Mouse (Mus musculus) ovary, postnatal 14 days (tissue): Measurements from ENCODE around the gene Sh2d3c.

Experiments used
- DNase-seq: peaks from one replicate; pipeline ENCODE4 v3.0.0; 2022; ENCODE audit warnings: low spot score

Sh2d3c gene

GRCm38 (mm10) chr2:32720681-32721229 lies at the start of gene Sh2d3c:
TSS of gene Sh2d3c (plus strand) at chr2:32721055.
- DNase-seq: no peak

DNA sequence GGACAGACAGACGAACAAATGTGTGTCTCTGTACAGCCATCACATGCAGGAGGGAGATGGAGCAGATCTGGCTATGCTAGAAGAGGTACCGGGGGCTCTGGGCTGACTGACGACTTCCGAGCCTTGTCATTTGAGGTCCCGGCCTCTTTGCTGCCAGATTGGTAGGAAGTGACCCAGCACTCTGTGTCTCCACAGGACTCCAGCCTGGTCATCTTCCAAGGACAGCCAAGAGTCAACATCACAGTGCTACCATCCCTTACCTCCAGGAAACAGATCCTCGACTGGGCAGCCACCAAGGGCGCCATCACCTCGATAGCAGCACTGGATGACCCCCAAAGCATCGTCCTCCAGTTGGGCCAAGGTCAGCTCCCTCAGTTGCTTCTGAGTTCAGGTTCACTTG lies 49.7 kb upstream of the Sh2d3c start:
- no peak for DNase-seq

- DNase-seq: no peak
These were observed 48.8 kb upstream of the Sh2d3c start for GRCm38 (mm10) chr2:32671907-32672595.

DNA sequence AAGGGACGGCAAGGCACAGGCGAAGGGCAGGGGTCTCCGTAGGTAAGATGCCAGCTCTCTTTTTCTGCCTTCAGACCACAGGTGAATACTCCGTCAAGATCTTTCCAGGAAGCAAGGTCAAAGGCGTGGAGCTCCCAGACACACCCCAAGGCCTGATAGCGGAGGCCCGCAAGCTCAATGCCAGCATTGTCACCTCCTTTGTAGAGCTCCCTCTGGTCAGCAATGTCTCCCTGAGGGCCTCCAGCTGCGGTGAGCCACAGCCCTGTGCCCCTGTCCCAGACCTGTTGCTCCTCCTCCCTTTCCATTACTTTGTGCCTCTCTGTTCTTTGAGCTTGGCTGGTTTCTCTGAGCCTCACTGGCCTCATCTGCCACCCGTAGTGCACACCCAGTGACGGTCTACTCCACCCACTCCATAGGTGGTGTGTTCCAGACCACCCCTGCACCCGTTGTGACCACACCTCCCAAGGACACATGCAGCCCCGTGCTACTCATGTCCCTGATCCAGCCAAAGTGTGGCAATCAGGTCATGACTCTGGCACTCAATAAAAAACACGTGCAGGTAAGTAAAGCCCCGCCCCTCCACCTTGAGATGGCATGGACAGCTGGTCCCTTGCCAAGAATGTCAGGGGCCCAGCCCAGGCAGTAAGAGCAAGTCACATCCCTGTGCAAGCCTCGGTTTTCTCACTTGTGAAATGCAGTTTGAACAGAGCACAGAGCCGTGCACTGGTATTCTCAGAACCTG lies 47.5 kb upstream of the Sh2d3c start:
- no peak for DNase-seq

DNA sequence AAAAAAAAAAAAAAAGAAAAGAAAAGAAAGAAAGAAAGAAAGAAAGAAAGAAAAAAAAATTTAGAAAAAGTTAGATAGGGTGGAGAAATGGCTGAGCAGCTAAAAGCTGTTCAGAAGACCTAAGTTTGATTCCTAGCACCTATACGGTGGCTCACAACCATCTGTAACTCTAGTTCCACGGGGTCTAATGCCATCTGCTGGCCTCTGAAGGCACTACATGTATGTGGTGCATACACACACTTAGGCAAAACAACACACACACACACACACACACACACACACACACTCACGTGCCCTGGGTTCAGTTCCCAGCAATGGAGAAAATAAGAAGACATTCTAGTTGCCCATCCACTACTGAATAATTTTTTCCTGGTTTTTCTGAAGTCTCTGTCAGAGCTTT lies 44.0 kb upstream of the Sh2d3c start:
- no peak for DNase-seq

DNA sequence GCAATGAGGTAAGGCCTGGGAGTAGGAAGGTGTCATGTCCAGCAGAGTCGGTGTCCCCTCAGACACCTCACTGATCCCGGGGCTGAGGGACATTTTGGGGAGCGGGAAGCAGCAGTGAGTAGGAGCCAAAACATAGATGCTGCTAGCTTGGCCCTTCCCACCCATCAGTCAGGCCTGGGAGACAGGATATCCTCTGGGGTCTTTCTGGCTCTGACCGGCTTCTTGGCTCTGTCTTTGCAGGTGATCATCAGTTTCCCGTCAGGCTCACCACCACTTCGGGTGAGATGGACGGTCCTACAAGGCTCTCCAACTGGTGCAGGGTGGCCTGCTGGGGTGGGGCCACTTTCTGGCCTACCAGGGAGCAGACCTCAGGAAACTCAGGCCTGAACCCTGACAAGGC lies 43.2 kb upstream of the Sh2d3c start:
- DNase-seq: no peak

DNA sequence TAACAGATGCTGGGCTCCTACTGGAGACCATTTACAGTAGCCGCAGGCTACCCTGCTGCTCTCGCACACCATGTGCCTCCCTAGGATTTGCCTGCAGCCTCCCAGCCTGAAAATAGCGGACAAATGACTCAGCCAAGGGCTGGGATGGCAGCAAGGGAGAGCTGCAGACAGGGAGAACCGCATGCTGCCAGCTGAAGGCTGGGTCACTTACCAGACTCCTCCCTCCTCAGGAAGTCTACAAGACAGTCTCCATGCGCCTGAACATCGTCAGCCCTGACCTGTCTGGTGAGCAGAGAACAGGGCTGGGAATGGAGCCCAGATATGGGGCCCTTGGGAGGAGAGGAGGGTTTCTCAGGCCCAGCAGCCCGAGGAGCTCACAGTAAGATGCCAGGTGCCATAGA lies 40.8 kb upstream of the Sh2d3c start:
- DNase-seq: no peak

GRCm38 (mm10) chr2:32680961-32681650 lies 39.7 kb upstream of the Sh2d3c start:
- no peak for DNase-seq

DNA sequence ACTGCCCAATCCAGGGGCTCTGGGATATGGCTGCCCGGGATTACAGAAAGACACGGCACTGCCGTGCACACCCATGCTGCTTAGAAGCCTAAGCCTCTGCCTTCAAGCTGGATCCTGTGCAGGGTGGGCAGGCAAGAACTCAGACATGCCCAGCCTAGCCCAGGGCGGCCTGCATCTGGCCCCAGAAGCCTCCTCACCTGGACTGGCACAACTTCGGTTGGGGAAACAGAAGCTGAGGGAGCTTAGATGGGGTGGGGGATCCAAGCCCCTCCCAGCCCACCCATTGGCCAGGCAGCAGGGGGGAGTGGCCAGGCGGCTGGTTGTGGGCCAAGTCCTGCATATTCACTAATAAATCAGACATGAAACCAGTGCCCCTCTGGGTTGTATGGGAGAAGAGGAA lies 39.1 kb upstream of the Sh2d3c start:
- no peak for DNase-seq

DNA sequence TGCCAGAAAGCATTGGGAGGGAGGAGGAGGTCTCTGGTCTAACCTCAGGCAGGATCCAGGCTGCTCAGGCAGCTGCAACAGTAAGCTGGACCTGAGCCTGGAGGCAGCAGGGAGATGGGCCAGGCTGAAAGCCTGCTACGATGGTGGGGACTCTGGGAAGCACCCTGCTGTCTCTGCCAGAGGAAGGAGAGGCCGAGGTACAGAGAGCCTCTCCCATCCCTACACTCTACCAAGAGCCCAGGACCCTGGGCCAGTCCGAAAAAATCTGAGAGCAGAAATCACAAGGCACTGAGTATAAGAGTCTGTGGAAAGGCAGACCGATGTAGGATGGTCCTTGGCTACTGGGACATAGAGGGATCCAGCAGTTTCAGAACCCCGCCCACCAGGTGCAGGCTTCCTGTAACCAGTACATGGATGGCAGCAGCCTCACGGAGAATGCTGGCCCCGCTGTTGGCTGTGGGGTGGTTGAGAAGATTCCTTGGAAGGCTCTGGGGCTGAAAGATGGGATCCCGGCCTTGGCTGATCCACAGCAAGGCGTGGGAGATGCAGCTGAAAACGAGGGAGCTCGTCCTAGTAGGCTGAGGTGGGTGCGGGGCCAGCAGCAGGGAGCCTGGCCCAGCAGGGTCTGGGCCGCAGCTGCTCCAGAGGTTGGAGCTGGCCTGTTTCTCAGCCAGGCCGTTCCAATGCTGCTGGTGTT lies 38.0 kb upstream of the Sh2d3c start:
- DNase-seq: no peak

GRCm38 (mm10) chr2:32683701-32684100 lies 37.2 kb upstream of the Sh2d3c start:
- DNase-seq: no peak

- DNase-seq: no peak
These were observed 36.0 kb upstream of the Sh2d3c start for GRCm38 (mm10) chr2:32684681-32685428.

DNA sequence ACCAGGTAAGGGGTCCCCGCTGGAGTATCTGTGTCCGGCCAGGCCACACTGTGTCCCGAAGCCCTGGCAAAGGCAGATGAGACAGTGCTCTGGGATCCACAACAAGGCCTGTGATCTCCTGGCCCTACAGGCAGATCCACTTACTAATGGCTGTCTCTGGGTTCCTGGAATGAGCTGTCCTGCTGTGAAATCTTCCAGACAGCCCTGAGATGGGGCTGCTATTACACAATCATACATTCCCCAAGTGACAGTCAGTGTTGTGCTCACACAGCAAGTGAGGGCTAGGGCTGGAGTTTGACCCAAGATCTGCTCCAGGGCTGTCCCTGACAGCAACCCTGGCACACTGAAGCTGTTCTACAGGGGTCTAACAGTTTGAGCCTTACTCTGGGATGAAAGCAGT lies 35.0 kb upstream of the Sh2d3c start:
- no peak for DNase-seq

DNA sequence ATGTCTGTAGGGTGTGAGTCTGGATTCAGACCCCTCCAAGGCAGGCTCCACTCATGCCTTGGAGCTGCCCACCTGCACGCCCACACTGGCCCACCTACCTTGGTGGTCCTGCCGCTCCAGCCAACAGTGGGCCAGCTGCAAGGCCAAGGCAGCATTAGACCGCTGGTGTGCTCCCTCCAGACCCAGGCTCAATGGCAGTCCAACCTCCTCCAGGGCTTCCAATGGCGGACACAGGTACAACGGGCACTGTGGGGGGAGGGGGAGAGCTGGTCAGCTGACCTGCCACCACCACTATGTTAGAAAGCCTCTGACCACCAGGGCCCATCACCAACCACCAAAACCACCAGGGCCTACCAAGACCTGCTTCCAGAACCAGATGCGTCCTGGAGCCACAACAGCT lies 34.2 kb upstream of the Sh2d3c start:
- no peak for DNase-seq

GRCm38 (mm10) chr2:32687562-32687961 lies 33.3 kb upstream of the Sh2d3c start:
- DNase-seq: no peak

- DNase-seq: peak; percentile 89
These were observed 31.4 kb upstream of the Sh2d3c start for GRCm38 (mm10) chr2:32689420-32689819.

- no peak for DNase-seq
These were observed 29.8 kb upstream of the Sh2d3c start for GRCm38 (mm10) chr2:32691041-32691440.

DNA sequence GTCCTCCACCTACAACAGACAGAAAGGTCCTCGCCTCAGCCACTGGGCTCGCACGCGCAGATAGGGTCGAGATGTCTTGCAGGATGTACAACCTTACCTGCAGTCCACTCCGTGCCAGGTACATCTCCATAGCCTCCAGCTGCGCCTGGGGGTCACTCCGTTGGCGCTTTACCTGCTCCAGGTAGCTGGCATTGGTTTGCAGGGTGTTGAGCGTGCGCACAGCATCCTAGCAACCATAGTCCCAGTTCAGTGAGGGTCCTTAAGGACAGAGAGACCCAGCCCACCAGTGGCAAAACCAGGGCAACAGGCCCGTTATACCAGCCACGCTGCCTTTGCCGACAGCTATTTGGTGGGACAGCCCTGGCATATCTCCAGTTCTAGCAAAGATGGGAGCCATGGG lies 28.4 kb upstream of the Sh2d3c start:
- no peak for DNase-seq

GRCm38 (mm10) chr2:32693282-32693681 lies 27.6 kb upstream of the Sh2d3c start:
- no peak for DNase-seq

DNA sequence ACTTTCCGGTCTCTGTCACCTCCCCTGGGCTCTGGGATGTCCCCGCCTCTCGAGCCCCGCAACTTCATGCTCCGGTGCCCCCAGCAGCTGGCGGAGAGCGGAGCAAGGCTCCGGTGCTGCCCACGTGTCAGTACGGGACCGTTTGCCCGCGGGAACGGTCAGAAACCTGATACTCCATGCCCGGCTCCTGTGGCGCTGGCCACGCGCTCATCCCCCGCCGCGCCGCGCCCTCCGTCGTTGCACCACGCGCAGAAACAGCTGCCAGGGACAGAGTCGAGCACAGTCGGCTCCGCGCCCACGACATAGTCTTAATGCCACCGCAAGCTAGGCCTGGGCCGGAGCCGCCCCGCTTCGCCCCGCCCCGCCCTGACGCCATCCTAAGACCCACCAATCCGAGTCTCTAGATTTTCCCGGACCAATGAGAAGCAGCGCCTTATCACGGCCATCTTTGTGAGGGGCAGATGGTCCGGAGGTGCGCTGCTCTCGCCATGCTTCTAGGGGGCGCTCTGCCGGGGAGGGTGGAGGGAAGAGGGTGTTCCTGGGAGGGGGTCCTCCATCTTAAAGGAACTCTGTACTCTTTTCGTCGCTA lies 26.9 kb upstream of the Sh2d3c start:
- peak; percentile 94 for DNase-seq

GRCm38 (mm10) chr2:32694691-32695090 lies 26.2 kb upstream of the Sh2d3c start:
- no peak for DNase-seq
